Mouse (Mus musculus) frontal cortex, postnatal 14 days (tissue): ENCODE results near the gene Selp.

Experiments used
- DNase-seq, 2 experiments: peaks; one replicate each; pipeline ENCODE4 v3.0.0; 2022; ENCODE audit warnings: low spot score in 2 of 2

Selp gene

DNA sequence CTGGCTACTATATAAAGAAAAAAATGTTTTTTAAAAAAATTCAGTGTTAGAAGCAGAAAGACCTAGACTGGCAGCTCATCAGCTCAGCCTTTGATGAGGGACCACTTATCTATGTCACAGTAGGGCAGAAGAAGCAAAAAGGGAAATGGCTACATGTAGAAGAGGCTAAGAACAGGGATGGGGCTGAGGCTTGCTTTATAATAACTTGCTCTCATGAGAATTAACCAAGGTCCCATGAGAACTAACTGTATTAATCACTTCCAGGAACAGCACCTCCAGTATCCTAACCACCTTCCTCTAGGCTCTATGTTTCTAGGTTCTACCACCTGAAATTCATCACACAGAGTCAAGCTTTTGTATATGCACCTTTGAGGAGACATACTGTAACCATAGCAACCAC, 61.8 kb downstream of the Selp start:
- no peak for DNase-seq

DNA sequence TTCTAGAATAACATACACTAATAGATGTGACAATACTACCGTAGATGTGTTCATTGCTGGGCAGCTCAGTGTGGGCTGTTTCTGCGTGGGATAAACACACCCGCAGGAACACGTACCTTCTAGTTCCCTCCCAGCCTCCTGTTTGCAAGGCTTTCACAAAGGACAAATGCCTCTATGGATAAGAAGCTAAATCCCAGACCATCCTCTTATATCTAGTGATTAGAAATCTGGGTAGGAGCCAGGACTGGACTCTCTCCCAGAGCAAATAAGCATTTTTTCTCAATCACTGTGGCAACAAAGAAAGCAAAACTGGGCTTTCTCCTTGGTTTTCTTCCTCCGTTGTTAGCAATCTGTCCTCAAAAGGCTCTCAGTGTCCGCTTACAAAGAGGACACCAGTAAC, 63.4 kb downstream of the Selp start:
- no peak for DNase-seq

- DNase-seq, result peak in 1 of 2 experiments; percentile 37
Measured at GRCm38 (mm10) chr1:164184142-164184870, 69.2 kb downstream of the Selp start.

DNA sequence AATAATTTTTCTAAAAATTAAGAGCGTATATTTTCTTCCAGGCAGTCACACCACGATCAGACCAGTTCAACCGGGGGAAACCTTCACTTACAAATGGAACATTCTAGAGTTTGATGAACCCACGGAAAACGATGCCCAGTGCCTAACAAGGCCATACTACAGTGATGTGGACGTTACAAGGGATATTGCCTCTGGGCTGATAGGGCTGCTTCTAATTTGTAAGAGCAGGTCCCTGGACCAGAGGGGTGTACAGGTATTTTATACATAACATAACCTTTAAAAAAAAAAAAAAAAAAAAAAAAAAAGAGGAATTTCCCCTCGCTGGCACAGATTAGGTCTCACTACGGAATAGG, 69.8 kb downstream of the Selp start:
- DNase-seq, result no peak

- DNase-seq, result no peak
Measured at GRCm38 (mm10) chr1:164185316-164185715, 70.3 kb downstream of the Selp start.

- DNase-seq, result no peak
Measured at GRCm38 (mm10) chr1:164187002-164187560, 72.0 kb downstream of the Selp start.

DNA sequence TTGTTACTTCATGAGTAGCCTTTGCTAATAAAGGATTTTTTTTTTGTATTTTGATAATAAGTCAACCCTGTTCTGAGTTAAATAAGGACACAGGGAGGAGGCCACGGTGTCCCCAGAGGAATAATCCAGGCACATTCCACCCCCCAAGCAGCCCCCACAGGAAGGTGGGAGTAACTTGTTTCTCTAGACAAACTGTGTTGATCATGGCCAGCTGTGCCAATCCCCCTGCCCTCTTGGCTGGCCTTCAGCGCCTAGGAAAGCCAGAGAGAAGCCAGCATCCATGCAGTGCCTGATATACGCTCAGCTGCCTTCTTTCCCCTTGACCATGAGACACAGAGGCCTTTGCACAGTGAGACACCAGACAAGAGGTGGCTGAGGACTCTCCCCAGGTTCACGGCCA, 84.5 kb downstream of the Selp start:
- DNase-seq, result no peak
